ENCODE assay signal across 21 mouse cellular contexts in genomic region chr17:29983190-29983589, GRCm38 (mm10). TPM values are rescaled to one million over a fixed set of nuclear protein-coding genes. Genes with fewer than 3 reads are reported as not detected.
DNase-seq lines count a peak whose midpoint lies in the region; ATAC-seq and TF ChIP-seq lines count a peak whose summit lies in the region.
"Had no signal": no experiment of that assay in that cellular context is flagged by ENCODE, and none has a peak within 500 bp of the region (broad histone marks: within the 10 kb centered on the region; RNA-seq: fewer than 3 reads in every experiment).

No protein-coding gene starts in this region.

- H3K4me1 ChIP-seq in hindbrain, postnatal 0 days (ENCODE audit: insufficient read depth, low read length), result no peaks in the 10 kb centered on the region
- no peaks in the 10 kb centered on the region for H3K4me1 ChIP-seq in hindbrain, embryonic 16.5 days (ENCODE audit: control insufficient read depth, insufficient read depth, low read depth, low read length)

- no peak overlapping the region for H3K27ac ChIP-seq in hindbrain, postnatal 0 days
- no peak overlapping the region for H3K27ac ChIP-seq in hindbrain, embryonic 16.5 days (ENCODE audit: low read depth, low read length)
- H3K27ac ChIP-seq: embryonic facial prominence, embryonic 13.5 days; embryonic facial prominence, embryonic 15.5 days; forebrain, embryonic 10.5 days; forebrain, embryonic 12.5 days had no signal

- no peak overlapping the region for H3K4me2 ChIP-seq in hindbrain, postnatal 0 days (ENCODE audit: low read depth, low read length)
- H3K4me2 ChIP-seq in hindbrain, embryonic 16.5 days (ENCODE audit: low read length), result no peak overlapping the region
- H3K4me2 ChIP-seq: embryonic facial prominence, embryonic 13.5 days; embryonic facial prominence, embryonic 15.5 days; forebrain, embryonic 12.5 days had no signal

- no peak overlapping the region for H3K9ac ChIP-seq in hindbrain, postnatal 0 days (replicated peaks; ENCODE audit: low read length)
- no peak overlapping the region for H3K9ac ChIP-seq in hindbrain, embryonic 16.5 days (ENCODE audit: low read depth, low read length)
- H3K9ac ChIP-seq: embryonic facial prominence, embryonic 13.5 days; embryonic facial prominence, embryonic 15.5 days; forebrain, embryonic 12.5 days had no signal

- ATAC-seq in hindbrain, postnatal 0 days, result no peak
- ATAC-seq in hindbrain, embryonic 16.5 days, result no peak
- ATAC-seq: forebrain, embryonic 14.5 days; forebrain, embryonic 16.5 days had no signal

- H3K27me3 ChIP-seq in hindbrain, postnatal 0 days (ENCODE audit: insufficient read depth, low read length), result no peaks in the 10 kb centered on the region
- H3K27me3 ChIP-seq in hindbrain, embryonic 16.5 days (replicated peaks; ENCODE audit: control insufficient read depth, insufficient read depth, low read length), result no peaks in the 10 kb centered on the region
- H3K27me3 ChIP-seq: embryonic facial prominence, embryonic 13.5 days; embryonic facial prominence, embryonic 15.5 days had no signal

- no peaks in the 10 kb centered on the region for H3K9me3 ChIP-seq in hindbrain, postnatal 0 days (ENCODE audit: low read length)
- H3K9me3 ChIP-seq in hindbrain, embryonic 16.5 days (ENCODE audit: control insufficient read depth, low read length), result no peaks in the 10 kb centered on the region
- H3K9me3 ChIP-seq: embryonic facial prominence, embryonic 13.5 days; embryonic facial prominence, embryonic 15.5 days; forebrain, embryonic 10.5 days; forebrain, embryonic 12.5 days had no signal

- no peak overlapping the region for H3K4me3 ChIP-seq in hindbrain, postnatal 0 days (ENCODE audit: low read length)
- no peak overlapping the region for H3K4me3 ChIP-seq in hindbrain, embryonic 16.5 days (ENCODE audit: low read length)
- H3K4me3 ChIP-seq: embryonic facial prominence, embryonic 13.5 days; embryonic facial prominence, embryonic 15.5 days; erythroblast, embryonic 14.5 days; forebrain, embryonic 10.5 days; forebrain, embryonic 12.5 days had no signal

- no peak for TF ChIP-seq CTCF in hindbrain, postnatal 0 days (IDR thresholded peaks at IDR 0.05; ENCODE audit: low read depth)

- no peaks in the 10 kb centered on the region for H3K36me3 ChIP-seq in hindbrain, postnatal 0 days (ENCODE audit: insufficient read depth, low read length)
- no peaks in the 10 kb centered on the region for H3K36me3 ChIP-seq in hindbrain, embryonic 16.5 days (ENCODE audit: control insufficient read depth, insufficient read depth, low read length)
- H3K36me3 ChIP-seq: embryonic facial prominence, embryonic 13.5 days; embryonic facial prominence, embryonic 15.5 days; forebrain, embryonic 10.5 days; forebrain, embryonic 12.5 days had no signal

- 58% methylated on average over 5 of the region's 5 CpGs for WGBS in hindbrain, postnatal 0 days
- WGBS in hindbrain, embryonic 16.5 days, result 67% methylated on average over 5 of the region's 5 CpGs

- DNase-seq in hindbrain, postnatal 0 days (ENCODE audit: low spot score), result peak; percentile 35
- peak; percentile 38 for DNase-seq in retina, embryonic 14.5 days (ENCODE audit: low spot score)
- peak; percentile 36 for DNase-seq in retina, postnatal 1 day
- no peak for DNase-seq in lung, postnatal 10 days
- DNase-seq: adrenal gland, adult 2 months; adrenal gland, postnatal 10 days; adrenal gland, postnatal 25 days; cerebellum, adult 11 months; cerebellum, adult 18-20 months; cerebellum, adult 8-10 months; cerebellum, adult 9-11 months; cerebellum, postnatal 36 days; embryo, embryonic 11 days had no signal

RNA-seq across cellular contexts. Expression of gene Mdga1, which starts 13.3 kb away (rescaled TPM):
- 73.3 and 104 TPM in 2 replicates for total RNA-seq in hindbrain, postnatal 0 days (2014; rRNA removed)
- polyA plus RNA-seq in hindbrain, postnatal 0 days (2015; fragmentation: Nextera tagmentation; extraction: Ambion mirVana), result 14.0 and 16.7 TPM in 2 replicates
- polyA plus RNA-seq in hindbrain, embryonic 16.5 days (2015; fragmentation: Nextera tagmentation; extraction: Ambion mirVana), result 13.9 and 14.0 TPM in 2 replicates

RNA-seq across cellular contexts. Expression of gene Zfand3, which starts 21.3 kb away (rescaled TPM):
- total RNA-seq in hindbrain, postnatal 0 days (2014; rRNA removed), result 84.5 and 105 TPM in 2 replicates
- 49.2 and 50.6 TPM in 2 replicates for polyA plus RNA-seq in hindbrain, postnatal 0 days (2015; fragmentation: Nextera tagmentation; extraction: Ambion mirVana)
- 53.3 and 58.2 TPM in 2 replicates for polyA plus RNA-seq in hindbrain, embryonic 16.5 days (2015; fragmentation: Nextera tagmentation; extraction: Ambion mirVana)
